Mouse (Mus musculus): ENCODE measurements around the gene Gapdhs. TPM values are rescaled to one million over a fixed set of nuclear protein-coding genes. Genes with fewer than 3 reads are reported as not detected.
"Not testable (repeated sequence)": the region's sequence is repeated elsewhere in the genome, so short reads cannot be mapped to it uniquely, and the experiment has no call there.

The Gapdhs gene
- polyA plus RNA-seq (2012; rRNA removed) = 4,298 and 4,420 TPM in 2 replicates

DNA sequence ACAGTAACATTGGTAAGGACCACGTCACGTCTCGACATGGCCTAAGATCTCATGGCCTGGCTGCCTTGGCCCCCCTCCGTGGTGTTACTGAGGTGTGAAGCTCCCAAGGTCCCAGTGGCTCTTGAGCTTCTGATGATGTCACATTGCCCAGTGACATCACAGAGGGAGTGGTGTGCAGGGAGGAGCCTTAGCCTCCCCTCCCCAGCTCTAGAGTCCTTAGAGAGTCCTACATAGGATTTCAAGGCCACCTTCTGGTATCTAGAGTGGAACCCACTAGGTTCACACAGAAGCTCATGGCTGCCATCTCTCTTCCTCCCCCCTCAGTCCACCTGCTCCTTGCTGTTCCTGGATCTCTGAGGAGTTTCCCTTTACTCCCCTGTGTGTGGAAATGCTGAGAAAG is at the start of gene Gapdhs:
Gene Gapdhs (minus strand): TSS at position 65 of the 400 bp plus-strand sequence.
- Histone ChIP-seq H3K27ac (ENCODE audit: control insufficient read depth, insufficient read depth, low read depth, low read length) (peak within 1 kb of the TSS; percentile 94), H3K4me3 (ENCODE audit: control insufficient read depth, low read depth, low read length) (peak within 1 kb of the TSS; percentile 93)
- H3K36me3 ChIP-seq (ENCODE audit: control insufficient read depth, insufficient read depth, low read length); H3K4me1 ChIP-seq (ENCODE audit: control insufficient read depth, insufficient read depth, low read length); H3K27me3 ChIP-seq (ENCODE audit: control insufficient read depth, insufficient read depth, low read length): not testable (repeated sequence)
- peak; percentile 63; the same call in 1 of the 2 replicates for TF ChIP-seq POLR2A (IDR thresholded peaks at IDR 0.05; ENCODE audit: control insufficient read depth, low read depth, low read length)

DNA sequence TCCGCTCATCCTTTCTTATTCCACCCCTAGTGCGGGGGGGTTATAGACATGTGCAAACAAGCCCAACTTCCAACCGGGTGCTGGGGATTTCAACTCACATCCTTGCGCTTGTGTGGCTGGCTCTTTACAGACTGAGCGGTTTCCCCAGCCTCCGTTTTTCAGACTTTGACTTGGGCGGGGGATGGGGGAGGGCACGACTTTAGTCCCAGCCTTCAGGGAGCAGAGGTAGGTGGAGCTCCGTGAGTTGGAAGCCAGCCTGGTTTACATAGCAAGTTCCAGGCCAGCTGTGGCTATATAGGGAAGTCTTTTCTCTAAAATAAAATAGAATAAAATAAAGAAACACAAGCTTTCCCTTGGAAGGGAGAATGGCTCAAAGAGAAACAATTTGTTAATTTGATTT is 48.4 kb upstream of the Gapdhs start:
- Histone ChIP-seq H3K4me3 (ENCODE audit: control insufficient read depth, low read depth, low read length) (no peak overlapping the region), H3K4me1 (ENCODE audit: control insufficient read depth, insufficient read depth, low read length) (peaks cover 12% of the 10 kb centered on the region), H3K27me3 (ENCODE audit: control insufficient read depth, insufficient read depth, low read length) (no peaks in the 10 kb centered on the region), H3K36me3 (ENCODE audit: control insufficient read depth, insufficient read depth, low read length) (no peaks in the 10 kb centered on the region), H3K27ac (ENCODE audit: control insufficient read depth, insufficient read depth, low read depth, low read length) (no peak overlapping the region)
- TF ChIP-seq POLR2A (IDR thresholded peaks at IDR 0.05; ENCODE audit: control insufficient read depth, low read depth, low read length) = no peak
- TF ChIP-seq CTCF (IDR thresholded peaks at IDR 0.05; ENCODE audit: control insufficient read depth, insufficient read depth, insufficient replicate concordance, low read depth, low read length) = no peak

DNA sequence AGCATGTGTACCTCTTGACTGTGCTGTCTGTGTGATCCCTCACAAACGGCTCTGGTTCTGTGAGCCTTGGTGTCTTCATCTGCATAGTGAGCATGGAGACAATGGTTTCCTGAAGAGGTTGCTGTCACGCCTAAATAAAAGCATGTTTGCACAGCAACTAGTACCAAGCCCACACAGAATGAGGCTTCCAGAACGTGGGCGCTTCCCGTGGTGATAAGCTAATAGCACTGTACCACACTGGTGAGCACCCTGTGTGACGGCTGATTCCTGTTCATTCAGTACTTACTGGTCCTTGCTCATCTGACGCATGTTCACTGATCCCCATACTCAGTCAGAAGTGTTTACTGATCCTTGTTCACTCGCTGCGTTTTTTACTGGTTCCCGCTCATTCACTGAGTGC is 46.7 kb upstream of the Gapdhs start:
- H3K4me1 ChIP-seq (ENCODE audit: control insufficient read depth, insufficient read depth, low read length) = peaks cover 12% of the 10 kb centered on the region
- no peak overlapping the region for H3K4me3 ChIP-seq (ENCODE audit: control insufficient read depth, low read depth, low read length)
- no peak overlapping the region for H3K27ac ChIP-seq (ENCODE audit: control insufficient read depth, insufficient read depth, low read depth, low read length)
- H3K27me3 ChIP-seq (ENCODE audit: control insufficient read depth, insufficient read depth, low read length) = no peaks in the 10 kb centered on the region
- TF ChIP-seq CTCF (IDR thresholded peaks at IDR 0.05; ENCODE audit: control insufficient read depth, insufficient read depth, insufficient replicate concordance, low read depth, low read length) (no peak), POLR2A (IDR thresholded peaks at IDR 0.05; ENCODE audit: control insufficient read depth, low read depth, low read length) (no peak)
- H3K36me3 ChIP-seq (ENCODE audit: control insufficient read depth, insufficient read depth, low read length) = no peaks in the 10 kb centered on the region

DNA sequence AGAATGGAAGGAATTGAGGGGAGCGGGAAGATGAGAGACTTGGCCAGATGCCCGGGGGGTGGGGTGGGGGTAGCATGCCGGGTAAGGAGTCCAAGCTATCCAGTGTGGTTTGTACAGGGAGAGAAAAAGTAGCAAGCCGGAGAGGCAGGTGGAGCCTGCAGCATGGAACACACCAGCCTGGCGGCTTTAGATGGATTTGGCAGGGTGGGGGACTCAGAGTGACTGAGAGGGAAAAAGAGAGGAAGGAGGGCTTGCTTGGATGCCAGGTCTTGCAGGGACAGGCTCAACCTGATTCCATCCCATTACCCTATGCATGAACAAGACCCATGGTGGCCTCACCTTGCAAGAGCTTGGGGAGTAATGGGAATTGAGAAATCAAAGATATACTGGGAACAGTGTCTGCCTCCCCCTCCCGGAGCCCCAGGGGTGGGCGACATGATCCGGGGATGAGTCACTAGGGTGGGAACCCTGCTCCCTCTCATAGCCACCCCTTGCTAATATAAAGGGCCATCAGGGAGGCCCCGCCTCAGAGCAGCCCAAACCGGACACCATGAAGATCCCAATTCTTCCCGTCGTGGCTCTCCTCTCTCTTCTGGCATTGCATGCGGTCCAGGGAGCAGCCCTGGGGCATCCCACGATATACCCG is 44.0 kb upstream of the Gapdhs start, which contains the start of gene Krtdap:
Gene Krtdap (plus strand): TSS at position 520 of the 646 bp plus-strand sequence.
- H3K27ac ChIP-seq (ENCODE audit: control insufficient read depth, insufficient read depth, low read depth, low read length) = no peak within 1 kb of the TSS
- TF ChIP-seq CTCF (IDR thresholded peaks at IDR 0.05; ENCODE audit: control insufficient read depth, insufficient read depth, insufficient replicate concordance, low read depth, low read length) (no peak), POLR2A (IDR thresholded peaks at IDR 0.05; ENCODE audit: control insufficient read depth, low read depth, low read length) (no peak)
- peaks cover 12% of the 10 kb centered on the region for H3K4me1 ChIP-seq (ENCODE audit: control insufficient read depth, insufficient read depth, low read length)
- H3K27me3 ChIP-seq (ENCODE audit: control insufficient read depth, insufficient read depth, low read length) = no peaks in the 10 kb centered on the region
- H3K4me3 ChIP-seq (ENCODE audit: control insufficient read depth, low read depth, low read length) = no peak within 1 kb of the TSS
- H3K36me3 ChIP-seq (ENCODE audit: control insufficient read depth, insufficient read depth, low read length) = no peaks in the 10 kb centered on the region

DNA sequence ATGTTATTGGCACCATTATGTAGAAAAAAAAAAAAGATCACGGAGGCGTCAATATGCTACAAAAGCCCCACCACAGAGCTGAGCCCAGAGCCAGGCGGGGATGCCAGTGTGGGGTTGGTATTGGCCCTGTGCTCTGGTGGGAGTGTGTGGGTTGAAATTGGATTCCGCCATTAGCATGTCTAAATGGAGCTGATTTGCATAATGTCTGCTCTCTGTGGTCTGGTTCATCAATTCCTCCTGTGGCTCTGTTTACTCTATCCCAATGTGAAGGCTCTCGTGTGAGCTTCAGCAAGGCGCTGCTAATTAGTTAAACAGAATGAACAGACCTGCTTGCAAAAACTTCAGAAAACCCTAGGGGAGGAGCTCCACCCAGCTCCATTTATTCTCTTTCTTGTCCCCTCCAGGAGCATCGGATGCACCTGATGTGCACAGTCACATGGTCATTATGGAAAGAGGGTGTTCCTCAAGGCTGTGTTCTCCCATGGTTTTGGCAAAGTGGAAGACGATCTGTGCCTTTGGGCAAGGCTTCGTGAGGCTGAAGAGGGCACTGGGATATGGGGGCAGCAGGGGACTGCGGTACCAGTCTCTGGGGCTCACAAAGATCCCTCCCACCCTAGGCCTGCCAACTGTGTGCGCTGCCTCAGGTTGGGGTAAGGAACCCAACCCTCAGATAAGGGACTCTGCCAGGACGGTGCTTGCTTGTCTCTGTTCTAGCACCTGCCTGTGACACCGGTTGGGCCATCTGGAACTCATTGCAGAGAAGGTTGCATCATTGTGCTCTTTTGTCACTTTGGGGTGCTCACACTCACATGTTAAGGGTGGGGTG is 42.5 kb upstream of the Gapdhs start:
- no peak overlapping the region for H3K27ac ChIP-seq (ENCODE audit: control insufficient read depth, insufficient read depth, low read depth, low read length)
- H3K27me3 ChIP-seq (ENCODE audit: control insufficient read depth, insufficient read depth, low read length) = no peaks in the 10 kb centered on the region
- H3K4me1 ChIP-seq (ENCODE audit: control insufficient read depth, insufficient read depth, low read length) = peaks cover 6% of the 10 kb centered on the region
- TF ChIP-seq POLR2A (IDR thresholded peaks at IDR 0.05; ENCODE audit: control insufficient read depth, low read depth, low read length) (no peak), CTCF (IDR thresholded peaks at IDR 0.05; ENCODE audit: control insufficient read depth, insufficient read depth, insufficient replicate concordance, low read depth, low read length) (no peak)
- H3K36me3 ChIP-seq (ENCODE audit: control insufficient read depth, insufficient read depth, low read length) = no peaks in the 10 kb centered on the region
- no peak overlapping the region for H3K4me3 ChIP-seq (ENCODE audit: control insufficient read depth, low read depth, low read length)

DNA sequence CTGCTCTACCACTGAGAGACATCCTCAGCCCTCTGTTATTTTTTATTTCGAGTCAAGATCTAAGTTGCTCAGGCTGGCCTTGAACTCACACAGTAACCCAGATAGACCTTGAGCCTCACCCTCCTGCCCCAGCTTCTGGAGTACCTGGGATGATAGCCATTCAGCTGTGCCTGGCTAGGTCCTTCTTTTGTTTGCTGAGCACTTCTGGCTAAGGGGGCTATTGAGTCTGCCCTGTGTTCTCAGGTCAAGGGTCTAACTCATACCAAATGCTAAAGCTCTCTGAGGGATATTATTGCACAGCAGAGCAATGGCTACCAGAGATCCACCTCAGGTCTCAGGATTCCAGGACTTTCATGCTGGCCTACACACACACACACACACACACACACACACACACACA is 41.7 kb upstream of the Gapdhs start:
- Histone ChIP-seq H3K4me1 (ENCODE audit: control insufficient read depth, insufficient read depth, low read length) (peaks cover under 1% of the 10 kb centered on the region; the same call in 1 of the 2 replicates), H3K36me3 (ENCODE audit: control insufficient read depth, insufficient read depth, low read length) (no peaks in the 10 kb centered on the region), H3K4me3 (ENCODE audit: control insufficient read depth, low read depth, low read length) (no peak overlapping the region), H3K27me3 (ENCODE audit: control insufficient read depth, insufficient read depth, low read length) (no peaks in the 10 kb centered on the region), H3K27ac (ENCODE audit: control insufficient read depth, insufficient read depth, low read depth, low read length) (no peak overlapping the region)
- no peak for TF ChIP-seq CTCF (IDR thresholded peaks at IDR 0.05; ENCODE audit: control insufficient read depth, insufficient read depth, insufficient replicate concordance, low read depth, low read length)
- no peak for TF ChIP-seq POLR2A (IDR thresholded peaks at IDR 0.05; ENCODE audit: control insufficient read depth, low read depth, low read length)

DNA sequence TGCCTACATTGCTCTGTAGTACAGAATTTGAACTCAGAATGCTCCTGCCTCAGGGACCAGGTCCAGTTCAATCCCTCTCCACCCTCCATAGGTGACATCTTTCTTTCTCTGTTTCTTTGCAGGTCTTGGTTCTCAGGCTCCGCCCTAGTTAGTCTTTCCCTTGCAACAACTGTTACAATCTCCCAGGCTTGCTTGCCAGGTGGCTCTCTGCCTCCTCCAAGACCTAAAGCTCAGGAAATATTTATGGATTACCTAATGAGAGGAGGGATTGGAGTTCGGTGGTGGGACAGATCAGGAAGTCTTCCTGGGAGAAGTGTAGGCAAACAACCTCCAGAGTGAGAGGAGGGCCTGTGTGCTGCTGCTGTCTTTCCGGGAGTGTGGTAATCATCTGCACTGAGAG is 39.2 kb upstream of the Gapdhs start:
- H3K27me3 ChIP-seq (ENCODE audit: control insufficient read depth, insufficient read depth, low read length) = no peaks in the 10 kb centered on the region
- no peak overlapping the region for H3K4me3 ChIP-seq (ENCODE audit: control insufficient read depth, low read depth, low read length)
- H3K27ac ChIP-seq (ENCODE audit: control insufficient read depth, insufficient read depth, low read depth, low read length) = no peak overlapping the region
- no peak for TF ChIP-seq POLR2A (IDR thresholded peaks at IDR 0.05; ENCODE audit: control insufficient read depth, low read depth, low read length)
- TF ChIP-seq CTCF (IDR thresholded peaks at IDR 0.05; ENCODE audit: control insufficient read depth, insufficient read depth, insufficient replicate concordance, low read depth, low read length) = no peak
- H3K36me3 ChIP-seq (ENCODE audit: control insufficient read depth, insufficient read depth, low read length) = no peaks in the 10 kb centered on the region
- H3K4me1 ChIP-seq (ENCODE audit: control insufficient read depth, insufficient read depth, low read length) = no peaks in the 10 kb centered on the region
